Mouse (Mus musculus) retina, embryonic 14.5 days (tissue): Measurements from ENCODE around the gene 4833427G06Rik.
"Not testable (repeated sequence)": the region's sequence is repeated elsewhere in the genome, so short reads cannot be mapped to it uniquely, and the experiment has no call there.

Source experiments
- DNase-seq: peaks from one replicate; pipeline ENCODE4 v3.0.0-alpha.2; 2015; ENCODE audit warnings: low spot score

4833427G06Rik gene

DNA sequence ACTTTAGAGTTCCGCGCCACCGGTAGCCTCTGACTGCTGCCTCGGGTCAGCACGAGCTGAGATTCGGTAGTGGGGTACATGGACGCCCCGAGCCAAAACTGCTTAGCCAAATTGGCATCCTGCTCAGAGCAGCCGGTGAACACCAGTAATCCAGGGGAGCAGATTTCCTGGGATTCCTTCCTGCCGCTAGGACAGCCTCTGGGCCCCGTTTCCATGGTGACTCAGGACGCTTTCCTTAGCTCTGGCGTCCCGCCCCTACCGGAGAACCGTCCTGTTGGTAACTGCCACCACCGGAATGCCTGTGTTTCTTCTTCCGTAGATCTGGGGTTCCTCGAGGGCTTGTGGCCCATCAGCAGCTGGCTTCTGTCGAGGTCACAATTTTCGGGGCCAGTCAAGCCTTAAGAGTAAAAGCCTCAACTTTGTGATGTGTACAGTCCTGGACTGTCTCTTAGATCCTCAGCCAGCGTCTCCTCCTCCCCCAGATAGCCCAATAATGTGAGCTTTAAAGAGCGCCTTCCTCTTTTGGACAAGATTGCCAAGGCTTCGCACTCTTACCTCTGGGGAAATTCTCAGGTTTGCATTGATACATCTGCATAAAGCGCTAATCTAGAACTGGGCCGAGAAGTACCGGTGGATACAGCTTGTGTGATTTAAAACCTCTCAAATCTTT, at the start of gene 4833427G06Rik:
4833427G06Rik (minus strand) TSS at position 323 of the 670 bp plus-strand sequence.
- DNase-seq, result peak; percentile 82

DNA sequence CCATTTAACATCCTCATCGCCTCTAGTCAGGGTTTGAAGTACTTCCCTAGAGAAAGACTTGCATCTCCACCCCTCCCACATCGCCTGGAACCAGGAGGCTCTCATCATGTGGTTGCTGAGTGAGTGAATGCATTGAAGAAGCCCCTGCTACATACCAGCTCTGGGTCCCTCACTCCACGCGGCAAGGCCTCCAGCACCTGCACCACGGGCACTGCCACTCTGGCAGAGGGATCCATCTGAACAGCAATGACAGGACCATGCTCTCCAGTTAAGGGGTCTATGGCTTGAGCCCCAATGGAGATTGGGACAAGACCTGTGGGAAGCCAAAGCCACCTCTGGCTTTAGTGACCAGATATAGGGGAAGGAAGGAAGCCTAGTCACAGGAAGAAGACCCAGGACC, 45.4 kb upstream of the 4833427G06Rik start:
- DNase-seq, result no peak

DNA sequence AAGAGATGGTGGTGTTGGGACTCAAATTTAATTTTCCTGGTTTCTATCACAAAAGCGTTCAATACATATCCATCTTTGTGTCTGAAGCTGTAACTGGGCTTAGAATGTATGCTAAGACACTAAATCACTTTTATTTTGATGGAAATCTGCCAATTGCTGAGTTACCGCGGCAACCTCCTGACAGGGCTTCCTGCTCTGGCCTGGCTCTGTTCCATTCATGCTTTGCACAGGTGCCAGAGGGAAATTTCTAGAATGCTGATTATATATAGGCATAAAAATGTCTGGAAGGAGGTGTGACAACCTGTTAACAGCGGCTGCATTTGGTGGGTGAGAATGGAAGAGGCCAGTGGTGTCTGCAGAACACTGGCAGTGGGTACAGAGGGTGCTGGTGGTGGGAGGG, 44.6 kb upstream of the 4833427G06Rik start:
- no peak for DNase-seq

DNA sequence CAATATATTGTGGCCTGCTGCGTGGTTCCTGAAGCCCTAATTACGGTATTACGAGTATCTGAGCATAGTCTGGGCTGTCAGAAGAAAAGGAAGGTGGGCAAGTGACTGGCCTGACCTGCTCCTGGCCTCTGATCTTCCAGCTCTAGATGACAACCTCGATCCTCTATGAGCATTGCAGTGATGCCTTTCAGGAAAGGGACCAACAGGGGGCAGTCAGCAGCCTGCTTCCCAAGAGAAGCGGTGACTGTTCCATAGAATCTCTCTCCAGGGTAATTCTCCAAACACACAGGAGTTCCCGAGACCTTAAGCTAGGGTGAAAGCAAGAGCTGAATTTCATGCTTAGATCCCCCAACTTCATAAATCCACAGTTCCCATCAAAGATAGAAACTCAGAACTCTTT, 42.3 kb upstream of the 4833427G06Rik start:
- DNase-seq, result no peak

DNA sequence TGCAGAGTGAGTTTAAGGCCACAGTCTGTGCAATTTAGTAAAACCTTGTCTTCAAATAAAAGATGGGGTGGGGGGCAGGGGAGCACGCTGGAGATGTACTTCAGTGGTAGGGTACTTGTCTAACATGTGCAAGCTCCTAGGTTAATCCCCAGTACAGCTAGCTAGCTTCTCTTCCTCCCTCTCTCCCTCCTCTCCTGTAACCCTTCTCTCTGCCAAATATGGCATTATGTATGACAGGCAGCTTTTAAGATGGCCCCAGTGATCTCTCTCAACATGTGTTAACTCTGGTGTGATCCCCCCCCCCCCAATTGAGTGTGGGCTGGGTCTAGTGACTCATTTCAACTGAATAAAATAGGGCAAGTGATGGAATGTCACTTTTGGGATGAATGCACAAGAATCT, 41.6 kb upstream of the 4833427G06Rik start:
- no peak for DNase-seq

DNA sequence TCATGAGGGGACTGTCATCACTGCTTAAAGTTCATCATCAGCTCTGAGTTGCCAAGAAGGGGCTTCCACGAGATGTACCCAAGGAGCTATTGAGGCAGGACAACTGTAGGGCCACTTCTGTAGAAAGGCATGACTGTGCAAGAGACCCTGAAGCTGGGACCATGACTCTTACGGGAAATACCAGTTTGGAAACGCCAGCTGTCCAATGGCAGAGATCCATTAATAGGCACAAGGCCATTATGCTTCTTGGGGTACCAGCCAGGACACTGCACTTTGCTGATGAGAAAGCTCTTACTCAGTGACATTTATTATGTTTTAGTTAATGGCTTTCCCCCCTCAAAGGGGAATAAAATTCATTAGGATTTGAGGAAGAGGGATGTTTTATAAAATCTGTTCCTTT, 38.8 kb upstream of the 4833427G06Rik start:
- DNase-seq, result no peak

DNA sequence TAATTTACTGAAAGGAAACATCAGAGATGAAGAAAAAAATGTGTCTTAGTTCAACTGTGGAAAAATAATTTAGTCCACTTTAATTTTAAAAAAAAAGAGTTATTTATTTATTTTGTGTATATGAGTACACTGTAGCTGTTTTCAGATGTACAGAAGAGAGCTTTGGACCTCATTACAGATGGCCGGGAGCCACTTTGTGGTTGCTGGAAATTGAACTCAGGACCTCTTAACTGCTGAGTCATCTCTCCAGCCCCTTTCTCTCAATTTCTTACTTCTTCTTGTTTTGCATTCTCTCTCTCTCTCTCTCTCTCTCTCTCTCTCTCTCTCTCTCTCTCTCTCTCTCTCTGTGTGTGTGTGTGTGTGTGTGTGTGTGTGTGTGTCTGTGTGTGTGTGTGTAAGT, 37.5 kb upstream of the 4833427G06Rik start:
- not testable (repeated sequence) for DNase-seq

DNA sequence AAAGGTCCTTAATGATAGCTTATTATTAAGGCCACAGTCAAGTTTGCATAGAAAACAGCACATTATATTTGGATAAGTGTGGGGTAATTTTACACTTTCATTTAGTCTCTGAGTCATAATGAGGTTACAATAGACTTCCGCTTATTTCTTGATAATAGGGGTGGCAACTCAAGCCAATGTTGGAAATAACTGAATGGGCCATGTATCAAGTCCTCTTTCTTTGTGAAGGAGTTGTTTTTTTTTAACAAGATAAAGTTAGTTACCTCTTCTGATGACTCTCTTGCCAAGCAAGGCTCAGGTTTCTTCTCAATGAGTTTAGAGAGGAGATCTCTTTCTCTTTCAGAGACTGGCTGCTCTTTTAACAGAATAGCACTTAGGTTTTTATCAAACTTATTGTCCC, 36.4 kb upstream of the 4833427G06Rik start:
- DNase-seq, result no peak

DNA sequence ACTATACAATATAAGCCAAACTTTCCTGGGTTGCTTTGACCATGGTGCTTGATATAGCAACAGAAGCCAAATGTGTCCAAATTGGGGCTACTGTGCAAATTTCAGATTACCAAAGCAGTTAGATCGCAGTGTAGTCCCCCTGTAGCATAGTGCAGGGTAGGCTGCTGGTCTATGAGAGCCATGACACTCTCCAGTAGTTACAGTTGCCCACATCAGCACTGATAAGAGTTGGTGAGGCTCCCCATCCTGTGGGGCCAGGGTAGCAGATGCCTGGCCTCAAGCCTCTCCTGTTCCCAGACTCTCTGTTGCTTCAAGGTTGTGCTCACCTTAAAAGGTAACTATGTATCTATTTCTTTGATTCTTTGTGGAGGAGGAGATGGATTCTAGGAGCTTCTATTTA, 36.0 kb upstream of the 4833427G06Rik start:
- DNase-seq, result no peak

DNA sequence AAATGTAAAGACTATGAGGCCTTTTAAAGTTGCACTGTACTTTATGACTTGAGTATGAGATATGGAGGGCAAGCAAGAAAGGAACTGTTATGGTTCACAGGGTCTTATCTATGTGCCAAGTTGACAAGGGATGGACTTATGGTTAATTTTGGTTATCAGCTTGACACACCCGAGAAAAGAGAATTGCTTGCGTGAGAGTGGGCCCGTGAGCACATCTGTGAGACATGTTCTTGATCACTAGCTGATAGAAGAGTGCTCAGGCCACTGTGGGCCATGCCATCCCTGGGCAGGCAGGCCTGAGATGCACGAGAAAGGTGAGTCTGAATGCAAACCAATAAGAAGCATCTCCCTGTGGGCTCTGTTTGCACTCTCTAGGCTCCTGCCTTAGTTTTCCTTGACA, 35.6 kb upstream of the 4833427G06Rik start:
- DNase-seq, result no peak

DNA sequence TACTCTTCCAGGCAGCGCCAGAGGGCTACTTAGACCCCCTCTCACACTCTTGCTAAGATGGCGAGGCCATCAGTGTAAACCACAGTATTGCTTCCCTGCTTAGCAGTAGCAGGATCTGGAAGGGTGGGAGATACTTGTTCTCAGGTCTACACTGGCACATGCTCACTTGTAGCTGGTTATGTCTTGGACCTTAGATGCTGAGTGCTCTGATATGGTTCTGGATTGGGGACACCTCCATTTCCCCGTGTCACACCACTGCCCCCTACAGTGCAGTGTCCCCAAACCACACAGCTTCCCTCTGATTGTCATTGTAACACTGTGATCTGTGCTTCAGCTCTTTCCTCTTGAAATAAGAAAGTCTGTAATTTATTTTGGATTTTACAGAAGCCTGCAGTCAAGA, 35.1 kb upstream of the 4833427G06Rik start:
- DNase-seq, result peak; percentile 41

DNA sequence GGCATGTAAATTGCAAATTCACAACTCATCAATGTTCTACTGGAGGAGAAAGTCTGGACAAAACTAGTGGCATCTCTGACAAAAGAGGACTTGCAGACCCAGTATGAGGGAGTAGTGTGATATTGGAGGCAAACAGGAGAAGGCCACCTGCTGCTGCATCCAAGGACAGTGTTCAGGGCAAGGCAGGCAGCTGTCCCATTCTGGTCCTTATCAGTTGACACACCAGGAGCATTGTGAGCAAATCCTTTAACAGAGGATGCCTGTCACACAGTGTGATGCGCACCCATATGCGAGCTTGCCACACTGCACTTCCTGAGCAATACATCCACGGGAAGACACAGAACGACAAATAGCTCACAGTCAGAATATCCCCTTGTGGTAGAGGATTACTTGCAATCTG, 12.9 kb upstream of the 4833427G06Rik start:
- no peak for DNase-seq

DNA sequence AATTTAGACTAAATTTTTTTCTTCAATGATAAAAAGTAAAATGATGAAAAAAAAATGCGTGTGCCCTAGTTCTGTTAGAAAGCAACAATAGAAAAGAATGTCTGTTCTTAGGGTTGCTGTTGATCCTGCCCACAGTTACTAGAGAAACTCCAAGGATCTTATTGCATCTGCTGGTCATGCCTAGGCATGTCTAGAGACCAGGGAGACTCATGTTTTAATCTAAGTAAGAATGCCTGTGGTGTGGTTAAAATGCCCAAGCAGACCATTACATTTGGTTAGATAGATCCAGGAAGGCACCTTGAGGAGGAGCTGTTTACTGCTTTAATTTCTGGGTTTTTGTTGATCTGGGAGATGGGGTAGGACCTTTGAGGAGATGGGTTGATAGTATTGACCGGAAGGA, 3.9 kb upstream of the 4833427G06Rik start:
- no peak for DNase-seq

DNA sequence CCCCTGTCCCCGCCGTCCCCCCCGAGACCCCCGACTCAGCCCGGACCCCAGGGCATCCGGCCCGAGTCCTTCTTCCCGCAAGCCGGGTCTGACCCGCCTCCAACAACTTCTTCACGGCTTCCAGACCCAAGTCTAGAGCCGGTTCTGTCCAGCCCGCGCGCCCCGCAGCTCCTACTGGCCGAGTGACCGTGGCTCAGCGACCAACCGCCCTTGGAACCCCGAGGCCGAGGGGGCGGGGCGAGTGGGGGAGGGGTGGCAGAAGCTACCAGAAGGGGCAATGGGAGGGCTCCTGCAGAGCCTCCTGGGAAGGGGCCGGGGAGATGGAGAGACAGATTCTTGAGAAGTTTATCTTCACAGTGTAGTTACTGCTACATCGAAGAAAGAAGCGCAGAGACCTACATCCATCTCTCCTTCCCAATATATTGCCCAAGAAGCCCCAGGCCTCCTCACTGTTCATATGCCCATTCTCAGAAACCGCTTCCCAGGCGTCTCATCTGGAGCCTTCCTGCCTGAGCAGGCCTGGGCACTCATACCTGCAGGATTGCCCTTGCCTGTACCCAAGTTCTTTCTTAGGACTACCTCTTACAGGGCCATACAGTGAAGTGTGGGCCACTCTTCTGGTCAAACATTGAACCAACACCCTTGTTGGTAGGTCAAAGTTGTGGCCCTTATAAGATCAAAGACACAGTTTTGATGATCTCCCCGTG, 2.1 kb upstream of the 4833427G06Rik start:
- peak; percentile 75 for DNase-seq

DNA sequence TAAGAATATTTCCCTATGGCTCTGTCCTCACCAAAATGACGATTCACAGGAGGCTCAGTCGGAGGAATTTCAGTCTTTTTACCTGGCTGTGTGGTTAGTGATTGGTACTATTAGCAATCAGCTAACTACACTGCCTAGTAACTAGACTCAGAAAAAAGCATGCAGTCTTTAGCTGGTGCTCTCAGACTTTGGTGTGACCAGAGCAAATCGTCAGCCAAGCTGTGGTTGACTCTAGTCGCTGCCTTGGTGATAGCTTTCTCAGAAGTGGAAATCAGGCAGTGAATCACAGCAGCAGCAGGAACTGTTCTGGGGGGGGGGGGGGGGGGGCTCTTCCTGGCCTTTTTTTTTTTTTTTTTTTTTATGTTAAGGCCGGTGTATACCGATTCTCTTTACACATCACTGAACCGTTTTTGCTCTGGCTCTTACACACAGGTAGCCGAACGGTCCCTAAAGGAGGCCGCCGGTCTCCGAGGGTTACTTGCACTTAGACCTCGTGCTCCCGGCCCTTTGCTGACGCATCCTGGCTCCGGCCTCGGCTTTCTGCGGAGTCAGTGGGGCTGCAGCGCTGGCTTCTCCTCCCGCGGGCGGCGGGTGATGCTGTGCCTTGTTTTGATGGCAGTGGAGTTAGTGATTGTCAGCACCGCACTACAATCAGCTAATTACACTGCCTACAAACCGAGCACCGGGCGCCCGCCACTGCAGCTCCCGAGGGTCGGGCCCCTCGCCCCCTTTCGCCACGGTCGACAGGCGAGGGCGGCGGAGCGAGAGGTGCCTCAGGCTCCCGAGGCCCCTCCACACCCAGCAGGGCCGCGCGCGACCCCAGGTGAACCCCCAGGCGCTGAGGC, 1.3 kb upstream of the 4833427G06Rik start:
- peak; percentile 58 for DNase-seq

DNA sequence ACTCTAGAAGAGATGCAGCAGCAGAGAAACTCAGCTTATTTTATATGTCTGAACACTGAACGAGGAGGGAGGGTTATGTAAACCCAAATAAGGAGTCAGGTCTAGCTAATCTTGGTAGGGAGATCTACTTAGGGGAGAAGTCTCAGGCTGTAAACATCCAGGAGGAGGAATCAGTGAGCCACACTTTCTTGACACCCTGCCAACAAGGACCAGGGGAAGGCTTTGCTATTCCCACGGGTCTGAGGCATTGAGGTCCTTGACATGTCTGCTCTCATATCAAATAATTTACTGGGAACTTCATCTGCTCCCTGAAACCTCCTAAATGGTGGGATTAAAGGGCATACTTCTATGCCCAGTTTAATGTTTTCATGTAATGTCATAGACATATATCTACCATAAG, 5.6 kb downstream of the 4833427G06Rik start:
- no peak for DNase-seq

DNA sequence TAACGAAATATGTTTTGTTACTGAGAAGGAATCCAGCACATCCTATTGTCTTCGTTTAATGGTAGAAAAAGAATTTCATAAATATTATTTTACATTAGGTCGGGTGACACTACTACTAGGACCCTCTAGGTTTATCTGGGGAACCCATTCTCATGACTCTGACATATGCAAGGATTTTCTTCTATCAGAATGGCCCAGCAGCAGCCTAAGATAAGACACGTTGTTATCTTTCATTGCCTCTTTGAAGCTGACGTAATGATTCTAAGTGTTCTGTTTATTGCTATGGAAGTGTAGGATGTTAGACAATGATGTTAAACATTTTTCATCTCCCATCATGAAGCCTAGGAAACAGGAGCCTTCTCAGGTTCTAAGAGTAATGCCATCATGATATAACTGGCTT, 8.2 kb downstream of the 4833427G06Rik start:
- DNase-seq, result no peak

DNA sequence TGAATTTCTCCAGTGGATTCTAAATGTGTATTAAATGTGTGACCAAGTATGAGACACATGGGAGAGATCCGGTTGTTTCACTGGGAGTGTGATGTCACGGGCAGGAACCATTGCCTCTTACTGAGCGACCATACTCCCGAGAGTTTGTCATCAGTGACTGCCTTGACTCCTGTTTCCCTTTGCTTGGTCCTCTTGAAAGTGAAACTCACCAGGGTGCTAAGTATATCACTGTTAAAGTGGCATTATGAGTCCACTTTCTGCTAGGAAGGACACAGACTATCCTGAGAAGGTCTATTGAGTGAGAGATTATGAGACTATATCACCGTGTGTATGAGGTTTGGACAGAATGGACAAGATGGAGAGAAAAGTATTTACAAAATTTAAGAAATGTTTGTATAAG, 20.3 kb downstream of the 4833427G06Rik start:
- DNase-seq, result no peak

DNA sequence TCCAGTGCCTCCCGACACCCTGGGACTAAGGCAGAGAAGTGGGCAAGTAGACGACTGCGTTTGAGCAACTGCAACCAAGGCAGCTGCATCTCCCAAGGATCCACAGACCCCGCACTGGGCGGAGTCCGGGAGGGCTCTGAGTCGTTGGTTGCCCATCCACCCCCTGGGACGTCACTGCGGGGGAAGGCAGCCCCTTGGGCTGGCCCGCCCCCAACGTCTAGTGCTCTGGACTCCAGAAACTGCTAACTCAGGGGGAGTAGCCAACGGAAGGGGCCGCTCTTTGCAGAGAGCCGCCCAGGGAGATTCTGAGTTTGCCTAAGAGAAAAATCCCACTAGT, 24.9 kb downstream of the 4833427G06Rik start, which contains the start of gene Layn:
Layn (minus strand) TSS at position 116 of the 337 bp plus-strand sequence.
- peak; percentile 79 for DNase-seq

DNA sequence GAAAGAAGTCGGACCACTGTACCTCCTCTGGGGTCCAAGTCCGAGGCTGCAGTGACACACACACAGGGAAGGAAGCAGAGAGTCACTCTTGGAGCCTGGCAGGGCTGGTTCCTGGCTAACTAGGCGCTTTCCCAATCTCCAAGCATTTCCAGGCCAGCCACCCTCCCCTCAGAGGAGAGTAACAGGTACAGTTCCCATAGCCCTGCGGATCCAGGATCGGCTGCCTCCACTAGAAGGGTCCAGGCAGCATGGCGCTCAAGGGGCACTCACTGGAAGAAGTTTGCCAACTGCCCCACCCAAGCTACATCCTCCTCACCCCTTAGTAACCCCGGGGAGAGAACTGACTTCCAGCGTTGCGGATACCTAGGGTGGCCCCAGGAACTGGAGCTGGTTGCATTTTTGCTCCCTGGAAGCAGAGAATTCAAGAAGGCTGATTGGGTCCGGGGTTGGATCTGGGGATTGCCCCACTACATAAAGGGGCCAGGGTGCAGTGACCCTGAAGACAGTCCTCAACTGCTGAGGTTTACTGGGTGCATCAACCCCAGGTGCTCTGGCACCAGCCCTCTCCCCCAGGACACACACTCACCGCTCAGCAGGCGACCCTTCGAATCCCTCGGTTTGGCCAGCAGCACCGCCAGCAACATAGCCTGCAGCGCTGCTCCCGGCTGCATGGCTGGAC, 25.4 kb downstream of the 4833427G06Rik start:
- DNase-seq, result peak; percentile 46

DNA sequence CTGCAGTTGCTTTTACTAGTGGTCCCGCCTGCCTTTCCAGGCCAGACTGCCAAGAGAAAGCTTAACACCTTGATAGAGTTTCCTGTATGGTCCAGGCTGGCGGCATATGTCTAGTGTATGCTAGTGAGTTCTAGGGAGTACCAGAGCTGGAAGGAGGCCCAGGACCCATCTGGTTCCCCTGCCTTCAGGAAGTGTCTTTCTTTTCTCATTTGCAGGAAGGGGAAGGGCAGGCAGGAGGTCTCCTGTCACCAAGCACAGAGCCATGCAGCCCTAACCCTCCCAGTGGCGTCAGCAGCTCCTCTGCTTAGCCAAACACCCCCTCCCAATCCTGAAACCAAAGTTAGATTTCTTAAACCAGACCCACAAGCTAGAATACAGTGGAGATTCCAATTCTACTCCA, 26.1 kb downstream of the 4833427G06Rik start:
- peak; percentile 7 for DNase-seq

DNA sequence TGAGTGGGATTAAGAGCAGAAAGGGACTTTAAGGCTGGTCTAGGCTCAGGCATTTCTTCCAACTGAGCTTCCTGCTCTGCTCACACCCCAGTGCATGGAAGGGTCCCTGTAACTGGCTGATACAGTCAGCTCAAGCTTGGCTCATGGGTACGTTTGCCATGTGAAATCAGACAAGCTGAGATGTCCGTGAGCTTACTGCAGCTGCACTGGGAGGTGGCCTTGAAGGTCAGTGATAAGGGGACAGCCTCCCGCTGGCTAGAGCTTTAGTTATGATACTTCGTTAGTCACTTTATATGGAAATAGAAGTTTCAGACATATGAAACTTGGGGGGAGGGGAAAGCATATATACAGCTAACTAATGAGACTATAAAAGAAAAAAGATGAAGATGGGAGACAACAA, 31.1 kb downstream of the 4833427G06Rik start:
- DNase-seq, result no peak
